Mouse (Mus musculus) activated CD4-positive, CD25-positive, alpha-beta regulatory T cell, adult 9 weeks (primary cell): ENCODE data around the gene Impdh2. TPM values are rescaled to one million over a fixed set of nuclear protein-coding genes. Genes with fewer than 3 reads are reported as not detected.

Source experiments
- polyA plus RNA-seq: library from polyadenylated mRNA; unstranded; fragments of 100-300 nt; shearing (Covaris generic); gene quantifications from one replicate; pipeline ENCODE4 v1.2.1, GENCODE M21; 2017

Gene Impdh2
- 103 TPM for polyA plus RNA-seq

DNA sequence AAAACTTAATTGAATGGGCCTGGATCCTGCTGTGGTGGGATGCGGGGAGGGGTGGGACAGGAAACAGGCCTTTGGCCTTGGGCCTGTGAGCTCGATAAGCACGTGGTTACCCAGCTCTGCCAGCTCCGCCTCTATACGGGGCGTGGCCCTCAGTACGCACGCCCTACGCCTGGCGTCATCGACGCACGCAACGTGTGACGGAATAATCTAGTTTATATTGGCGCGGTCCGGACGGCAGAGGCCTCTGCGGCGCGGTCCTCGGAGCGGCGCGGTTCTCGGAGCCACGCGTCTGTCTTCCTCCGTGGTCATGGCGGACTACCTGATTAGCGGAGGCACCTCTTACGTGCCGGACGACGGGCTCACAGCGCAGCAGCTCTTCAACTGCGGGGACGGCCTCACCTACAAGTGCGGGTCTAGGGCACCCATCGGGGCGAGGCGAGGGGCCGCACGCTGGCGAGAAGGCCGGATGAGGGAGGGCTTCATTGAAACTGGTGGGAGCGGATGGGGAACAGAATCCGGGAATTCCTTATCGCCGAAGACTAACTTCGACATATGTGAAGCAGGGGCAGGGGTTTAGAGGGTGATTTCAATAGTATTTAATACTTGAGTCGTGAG, at the start of gene Impdh2:
Gene Impdh2, plus strand, starts transcription at position 60 of the 615 bp plus-strand sequence.

DNA sequence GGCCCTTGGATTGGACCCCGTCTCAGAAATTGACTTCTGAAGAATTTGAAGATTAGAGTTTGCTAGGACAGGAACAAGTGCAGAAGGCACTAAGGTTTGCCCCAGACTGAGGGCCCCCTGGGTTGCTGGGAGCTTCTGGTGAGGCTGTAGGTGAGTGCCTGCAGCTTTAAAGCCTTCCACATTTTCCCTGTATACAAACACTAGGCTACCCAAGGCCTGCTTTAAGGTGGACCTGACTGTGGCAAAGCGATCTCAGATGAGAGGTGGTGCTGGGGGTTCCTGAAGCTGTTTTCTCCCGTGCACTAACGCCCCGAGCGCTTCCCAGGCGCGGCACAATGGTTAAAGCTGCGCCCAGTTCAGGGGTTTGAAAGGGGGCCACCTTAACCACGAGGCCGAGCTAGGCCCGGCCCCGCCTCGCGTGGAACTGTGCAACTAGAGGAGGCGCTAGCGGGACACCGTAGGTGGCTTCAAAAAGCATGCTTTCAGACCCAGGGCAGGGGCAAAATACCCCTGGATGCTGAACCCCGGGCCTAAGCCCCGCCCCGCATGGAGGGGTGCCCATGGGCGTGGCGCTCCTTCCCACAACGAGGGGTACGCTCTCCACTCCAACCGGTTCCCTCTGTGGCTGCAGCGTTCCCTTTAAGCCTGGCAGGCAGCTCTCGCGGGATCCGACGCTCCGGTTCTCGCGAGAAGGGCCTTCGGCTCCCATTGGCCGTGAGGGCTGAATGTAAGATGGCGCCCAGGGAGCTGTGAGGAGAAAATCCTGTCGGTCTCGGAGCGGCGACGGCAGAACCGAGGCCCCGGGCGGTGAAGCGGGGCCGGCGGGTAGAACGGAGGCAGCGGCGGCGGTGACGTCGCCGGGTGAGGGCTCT, 43.5 kb upstream of the Impdh2 start, which contains the start of gene Qrich1:
Gene Qrich1, plus strand, starts transcription at position 427 of the 872 bp plus-strand sequence.

GRCm38 (mm10) chr9:108566815-108567776, 7.0 kb downstream of the Impdh2 start, which contains the start of gene Ndufaf3:
Gene Ndufaf3 (minus strand): TSS chr9:108567434.

DNA sequence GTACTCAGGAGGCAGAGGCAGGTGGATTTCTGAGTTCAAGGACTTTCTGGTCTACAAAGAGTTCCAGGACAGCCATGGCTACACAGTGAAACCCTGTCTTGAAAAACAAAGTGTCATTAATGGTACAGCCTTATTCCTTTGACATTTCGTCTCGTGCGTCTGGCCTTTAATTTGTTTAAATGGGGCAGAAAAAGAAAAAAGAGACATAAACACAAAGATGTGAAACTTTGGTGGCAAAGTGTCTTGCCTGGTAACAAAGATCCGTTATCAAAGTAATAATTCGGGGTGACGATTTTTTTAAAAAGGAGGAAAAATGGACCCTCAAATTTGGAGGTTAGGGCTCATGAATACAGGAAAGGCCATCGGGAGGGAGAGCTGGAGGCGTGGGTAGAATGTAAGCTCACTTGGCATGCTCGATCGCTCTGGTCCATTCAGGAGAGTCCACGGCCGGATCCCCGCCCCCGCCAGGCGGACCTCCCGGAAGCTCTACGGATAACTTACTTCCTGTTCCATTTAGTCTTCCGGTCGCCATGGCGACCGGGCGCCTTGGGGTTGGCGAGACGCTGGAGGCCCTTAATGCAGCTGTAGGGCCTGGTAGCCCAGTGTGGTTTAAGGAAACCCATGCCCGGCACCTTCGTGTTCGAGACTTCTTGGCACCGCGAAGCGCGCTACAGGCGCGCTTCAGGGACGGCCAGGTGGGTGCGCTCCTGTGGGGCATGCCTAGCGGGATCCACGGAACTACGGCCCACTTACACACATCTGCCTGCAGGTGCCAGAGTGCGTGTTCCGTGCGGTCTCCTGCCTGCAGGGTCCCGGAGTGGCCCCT, 9.5 kb downstream of the Impdh2 start, which contains the start of gene Dalrd3:
Gene Dalrd3, plus strand, starts transcription at position 506 of the 826 bp plus-strand sequence.

DNA sequence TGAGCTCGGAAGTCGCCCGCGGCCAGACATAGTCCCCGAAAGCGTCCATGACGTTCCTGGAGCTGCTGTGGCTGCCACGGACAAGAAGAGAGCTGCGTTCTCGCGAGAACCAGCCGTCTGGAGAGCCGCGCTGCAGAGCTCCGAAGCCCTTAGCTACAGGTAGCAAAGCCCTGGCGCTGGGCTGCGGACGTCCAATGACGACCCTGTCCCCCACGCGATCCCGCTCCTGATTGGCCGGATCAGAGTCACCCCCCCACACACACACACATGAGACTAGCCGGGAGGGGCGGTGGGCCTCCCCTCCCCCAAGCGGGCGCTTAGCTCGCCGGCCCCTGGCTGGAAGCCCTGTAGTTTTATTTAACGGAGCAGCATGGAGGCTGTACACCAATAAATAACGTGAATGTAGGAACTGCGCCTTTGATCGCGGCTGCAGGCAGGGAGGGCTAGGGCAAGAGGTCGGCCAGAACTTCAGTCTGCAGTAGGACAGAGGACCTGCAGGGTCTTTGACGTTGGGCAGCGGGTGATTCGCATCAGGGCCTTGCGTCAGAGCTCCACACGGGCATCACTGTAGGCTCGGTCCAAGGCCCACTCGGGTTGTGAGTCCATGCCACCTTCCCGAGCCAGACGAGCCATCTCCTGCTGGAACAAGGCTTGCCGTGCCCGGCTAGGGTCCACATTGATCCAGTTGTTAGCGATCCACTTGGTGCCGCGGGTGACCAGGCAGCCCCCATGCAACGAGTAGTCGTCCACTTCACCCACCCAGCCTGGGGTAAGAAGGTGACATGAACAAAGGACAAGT, 18.7 kb downstream of the Impdh2 start, which contains the start of gene Wdr6:
Gene Wdr6, minus strand, starts transcription at position 195 of the 799 bp plus-strand sequence.

GRCm38 (mm10) chr9:108596998-108597764, 37.1 kb downstream of the Impdh2 start, which contains the start of gene P4htm:
Gene P4htm (minus strand): TSS chr9:108597667.

Other genes starting within 250 kb of the Impdh2 start
- gene Gpx1, start 221.4 kb upstream of the Impdh2 start, polyA plus RNA-seq = 741 TPM
- 160 TPM for gene Usp4, start 212.4 kb upstream of the Impdh2 start, polyA plus RNA-seq
- gene 1700102P08Rik, start 167.5 kb upstream of the Impdh2 start, polyA plus RNA-seq = 4.3 TPM
- gene Ccdc36, start 131.8 kb upstream of the Impdh2 start, polyA plus RNA-seq = not detected
- gene BC048562, start 123.8 kb upstream of the Impdh2 start, polyA plus RNA-seq = not detected
- gene Ccdc71, start 99.8 kb upstream of the Impdh2 start, polyA plus RNA-seq = 54.7 TPM
- 5.2 TPM for gene Klhdc8b, start 98.7 kb upstream of the Impdh2 start, polyA plus RNA-seq
- gene Lamb2, start 80.5 kb upstream of the Impdh2 start, polyA plus RNA-seq = 0.20 TPM
- gene Usp19, start 69.7 kb upstream of the Impdh2 start, polyA plus RNA-seq = 169 TPM
- 111 TPM for gene Qars, start 52.6 kb upstream of the Impdh2 start, polyA plus RNA-seq
- 148 TPM for gene Qrich1, start 43.5 kb upstream of the Impdh2 start, polyA plus RNA-seq
- gene Ndufaf3, start 7.1 kb downstream of the Impdh2 start, polyA plus RNA-seq = 79.9 TPM
- 158 TPM for gene Dalrd3, start 9.6 kb downstream of the Impdh2 start, polyA plus RNA-seq
- 99.9 TPM for gene Wdr6, start 18.5 kb downstream of the Impdh2 start, polyA plus RNA-seq
- 16.5 TPM for gene P4htm, start 37.4 kb downstream of the Impdh2 start, polyA plus RNA-seq
- 72.9 TPM for gene Arih2, start 89.1 kb downstream of the Impdh2 start, polyA plus RNA-seq
- gene Slc25a20, start 101.8 kb downstream of the Impdh2 start, polyA plus RNA-seq = 57.1 TPM
- 3.2 TPM for gene Prkar2a, start 129.0 kb downstream of the Impdh2 start, polyA plus RNA-seq
- 21.2 TPM for gene Ip6k2, start 223.5 kb downstream of the Impdh2 start, polyA plus RNA-seq
- gene Nckipsd, start 248.1 kb downstream of the Impdh2 start, polyA plus RNA-seq = 5.2 TPM